Mouse (Mus musculus): ENCODE data around the gene Olfr1442. TPM values are rescaled to one million over a fixed set of nuclear protein-coding genes. Genes with fewer than 3 reads are reported as not detected.
"Not testable (repeated sequence)": the region's sequence is repeated elsewhere in the genome, so short reads cannot be mapped to it uniquely, and the experiment has no call there.

Olfr1442 gene
- not detected in 2 replicates for polyA plus RNA-seq (2014; fragmentation: Nextera tagmentation; extraction: Ambion mirVana)

DNA sequence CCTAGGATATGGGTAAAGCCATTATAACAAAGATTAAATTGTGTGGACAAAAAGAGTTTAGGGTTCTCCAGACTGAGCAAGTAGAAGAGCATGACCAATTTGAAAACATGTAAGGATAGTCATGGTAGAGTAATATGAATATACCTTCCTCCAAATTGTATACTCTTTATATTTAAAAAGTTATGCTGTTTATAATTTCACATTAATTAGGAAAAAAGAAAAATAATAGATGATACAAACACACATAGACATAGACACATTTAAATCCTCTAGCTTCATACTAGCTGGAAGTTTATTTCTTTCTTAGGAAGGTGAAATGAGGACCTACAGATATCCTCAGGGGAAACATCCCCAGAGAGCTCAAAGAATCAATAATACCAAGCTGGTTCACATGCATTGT lies at the start of gene Olfr1442:
TSS of gene Olfr1442 (plus strand) at position 301 of the 400 bp plus-strand sequence.
- H3K4me2 ChIP-seq: no peak within 1 kb of the TSS
- H3K36me3 ChIP-seq (ENCODE audit: control insufficient read depth, insufficient read depth, low read length): no peaks in the 10 kb centered on the region
- no peak within 1 kb of the TSS for H3K4me3 ChIP-seq (ENCODE audit: low read depth, low read length)
- no peak for ATAC-seq (replicated peaks; ENCODE audit: low FRiP score)
- H3K27me3 ChIP-seq (replicated peaks; ENCODE audit: control insufficient read depth, insufficient read depth, low read length): no peaks in the 10 kb centered on the region
- no peaks in the 10 kb centered on the region for H3K4me1 ChIP-seq (replicated peaks; ENCODE audit: control insufficient read depth, insufficient read depth, low read length)
- no peak for DNase-seq (ENCODE audit: low spot score)
- H3K9me3 ChIP-seq (ENCODE audit: control insufficient read depth, low read length): no peaks in the 10 kb centered on the region
- no peak within 1 kb of the TSS for H3K9ac ChIP-seq (ENCODE audit: low read depth, low read length)
- no peak within 1 kb of the TSS for H3K27ac ChIP-seq (ENCODE audit: low read depth, low read length)

DNA sequence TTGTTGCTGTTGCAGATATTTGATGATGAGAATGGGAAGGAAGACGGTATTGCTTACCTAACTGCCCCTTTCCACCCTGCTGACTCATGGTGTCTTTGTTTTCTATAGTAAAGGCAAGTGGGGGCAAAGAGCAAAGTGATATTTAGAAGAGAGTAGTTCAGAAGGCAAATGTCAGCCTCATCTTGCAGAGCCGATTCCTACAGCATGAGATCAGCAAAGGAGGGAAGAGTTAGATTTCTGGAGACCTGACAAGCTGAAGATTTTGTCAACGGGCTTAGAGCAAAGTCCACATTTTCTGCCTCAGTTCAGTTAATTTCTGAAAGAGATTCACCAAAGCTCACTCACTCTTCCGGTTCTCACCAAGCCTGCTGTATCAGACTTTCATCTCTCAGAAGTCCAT lies 37.1 kb upstream of the Olfr1442 start, which contains the start of gene Glyat:
TSS of gene Glyat (plus strand) at position 133 of the 400 bp plus-strand sequence.
- no peak within 1 kb of the TSS for H3K9ac ChIP-seq (ENCODE audit: low read depth, low read length)
- H3K4me1 ChIP-seq (replicated peaks; ENCODE audit: control insufficient read depth, insufficient read depth, low read length): no peaks in the 10 kb centered on the region
- no peak within 1 kb of the TSS for H3K4me3 ChIP-seq (ENCODE audit: low read depth, low read length)
- DNase-seq (ENCODE audit: low spot score) (no peak), ATAC-seq (replicated peaks; ENCODE audit: low FRiP score) (no peak)
- H3K9me3 ChIP-seq (ENCODE audit: control insufficient read depth, low read length): no peaks in the 10 kb centered on the region
- 59% methylated on average over 4 of the region's 4 CpGs for WGBS
- no peak within 1 kb of the TSS for H3K27ac ChIP-seq (ENCODE audit: low read depth, low read length)
- H3K4me2 ChIP-seq: no peak within 1 kb of the TSS
- H3K36me3 ChIP-seq (ENCODE audit: control insufficient read depth, insufficient read depth, low read length): no peaks in the 10 kb centered on the region
- H3K27me3 ChIP-seq (replicated peaks; ENCODE audit: control insufficient read depth, insufficient read depth, low read length): no peaks in the 10 kb centered on the region

GRCm38 (mm10) chr19:12634259-12634658 lies 36.0 kb upstream of the Olfr1442 start:
- Histone ChIP-seq H3K9me3 (ENCODE audit: control insufficient read depth, low read length) (no peaks in the 10 kb centered on the region), H3K9ac (ENCODE audit: low read depth, low read length) (no peak overlapping the region), H3K4me1 (replicated peaks; ENCODE audit: control insufficient read depth, insufficient read depth, low read length) (no peaks in the 10 kb centered on the region), H3K4me2 (no peak overlapping the region), H3K27ac (ENCODE audit: low read depth, low read length) (no peak overlapping the region), H3K36me3 (ENCODE audit: control insufficient read depth, insufficient read depth, low read length) (no peaks in the 10 kb centered on the region), H3K4me3 (ENCODE audit: low read depth, low read length) (no peak overlapping the region), H3K27me3 (replicated peaks; ENCODE audit: control insufficient read depth, insufficient read depth, low read length) (no peaks in the 10 kb centered on the region)
- DNase-seq (ENCODE audit: low spot score) (no peak), ATAC-seq (replicated peaks; ENCODE audit: low FRiP score) (no peak)
- 82% methylated on average over 3 of the region's 3 CpGs for WGBS

DNA sequence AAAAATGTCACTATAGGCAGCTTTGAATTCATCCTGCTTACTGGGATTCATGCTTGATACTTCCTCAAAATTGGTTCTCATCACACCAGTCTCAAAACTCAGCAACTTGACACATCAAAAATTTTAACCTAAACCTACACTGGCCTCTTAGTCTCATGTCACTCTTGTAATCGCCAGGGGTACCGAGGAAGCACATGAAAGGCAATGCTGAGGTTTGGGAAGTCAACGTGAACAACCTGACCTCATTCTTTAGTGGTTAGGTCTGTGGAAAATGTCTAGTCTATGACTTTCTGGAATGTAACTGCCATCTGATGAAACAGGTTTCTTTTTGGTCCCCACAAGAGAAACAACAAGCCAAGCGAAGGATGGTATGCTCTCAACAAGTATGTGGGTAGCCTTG lies 35.3 kb upstream of the Olfr1442 start:
- ATAC-seq (replicated peaks; ENCODE audit: low FRiP score) (no peak), DNase-seq (ENCODE audit: low spot score) (no peak)
- no peak overlapping the region for H3K27ac ChIP-seq (ENCODE audit: low read depth, low read length)
- H3K9ac ChIP-seq (ENCODE audit: low read depth, low read length): no peak overlapping the region
- H3K4me1 ChIP-seq (replicated peaks; ENCODE audit: control insufficient read depth, insufficient read depth, low read length): no peaks in the 10 kb centered on the region
- H3K36me3 ChIP-seq (ENCODE audit: control insufficient read depth, insufficient read depth, low read length): no peaks in the 10 kb centered on the region
- 80% methylated on average over 4 of the region's 4 CpGs for WGBS
- H3K27me3 ChIP-seq (replicated peaks; ENCODE audit: control insufficient read depth, insufficient read depth, low read length): no peaks in the 10 kb centered on the region
- no peak overlapping the region for H3K4me2 ChIP-seq
- no peak overlapping the region for H3K4me3 ChIP-seq (ENCODE audit: low read depth, low read length)
- no peaks in the 10 kb centered on the region for H3K9me3 ChIP-seq (ENCODE audit: control insufficient read depth, low read length)

- H3K4me2 ChIP-seq: no peak overlapping the region
- no peaks in the 10 kb centered on the region for H3K36me3 ChIP-seq (ENCODE audit: control insufficient read depth, insufficient read depth, low read length)
- no peak for ATAC-seq (replicated peaks; ENCODE audit: low FRiP score)
- no peak overlapping the region for H3K27ac ChIP-seq (ENCODE audit: low read depth, low read length)
- WGBS: 63% methylated on average over 3 of the region's 3 CpGs
- H3K9ac ChIP-seq (ENCODE audit: low read depth, low read length): no peak overlapping the region
- H3K9me3 ChIP-seq (ENCODE audit: control insufficient read depth, low read length): no peaks in the 10 kb centered on the region
- no peak overlapping the region for H3K4me3 ChIP-seq (ENCODE audit: low read depth, low read length)
- no peaks in the 10 kb centered on the region for H3K27me3 ChIP-seq (replicated peaks; ENCODE audit: control insufficient read depth, insufficient read depth, low read length)
- DNase-seq (ENCODE audit: low spot score): no peak
- H3K4me1 ChIP-seq (replicated peaks; ENCODE audit: control insufficient read depth, insufficient read depth, low read length): no peaks in the 10 kb centered on the region
Observed at GRCm38 (mm10) chr19:12636863-12637262, 33.4 kb upstream of the Olfr1442 start.

DNA sequence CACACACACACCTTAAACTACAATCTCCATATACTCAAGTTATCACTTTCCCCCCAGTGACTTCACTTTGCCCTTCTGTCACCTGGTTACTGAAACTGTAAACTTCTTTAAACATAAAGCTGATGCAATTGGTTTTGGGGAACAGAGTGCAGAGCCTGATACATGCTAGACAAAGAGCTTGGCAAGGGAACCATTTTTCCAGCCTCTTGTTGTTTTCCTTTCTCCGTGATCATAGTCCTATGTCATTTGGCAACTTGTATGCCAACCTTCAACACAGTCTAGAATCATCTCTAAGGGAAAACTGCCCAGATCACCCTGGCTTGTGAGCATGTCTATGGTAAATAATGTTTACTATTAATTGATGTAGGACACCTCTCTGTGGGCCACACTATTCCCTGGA lies 32.2 kb upstream of the Olfr1442 start:
- no peak for ATAC-seq (replicated peaks; ENCODE audit: low FRiP score)
- Histone ChIP-seq H3K27me3 (replicated peaks; ENCODE audit: control insufficient read depth, insufficient read depth, low read length) (no peaks in the 10 kb centered on the region), H3K4me2 (no peak overlapping the region), H3K36me3 (ENCODE audit: control insufficient read depth, insufficient read depth, low read length) (no peaks in the 10 kb centered on the region), H3K9ac (ENCODE audit: low read depth, low read length) (no peak overlapping the region), H3K27ac (ENCODE audit: low read depth, low read length) (no peak overlapping the region), H3K4me3 (ENCODE audit: low read depth, low read length) (no peak overlapping the region), H3K4me1 (replicated peaks; ENCODE audit: control insufficient read depth, insufficient read depth, low read length) (no peaks in the 10 kb centered on the region), H3K9me3 (ENCODE audit: control insufficient read depth, low read length) (no peaks in the 10 kb centered on the region)
- no peak for DNase-seq (ENCODE audit: low spot score)
- 66% methylated on average over 1 of the region's 1 CpGs for WGBS

DNA sequence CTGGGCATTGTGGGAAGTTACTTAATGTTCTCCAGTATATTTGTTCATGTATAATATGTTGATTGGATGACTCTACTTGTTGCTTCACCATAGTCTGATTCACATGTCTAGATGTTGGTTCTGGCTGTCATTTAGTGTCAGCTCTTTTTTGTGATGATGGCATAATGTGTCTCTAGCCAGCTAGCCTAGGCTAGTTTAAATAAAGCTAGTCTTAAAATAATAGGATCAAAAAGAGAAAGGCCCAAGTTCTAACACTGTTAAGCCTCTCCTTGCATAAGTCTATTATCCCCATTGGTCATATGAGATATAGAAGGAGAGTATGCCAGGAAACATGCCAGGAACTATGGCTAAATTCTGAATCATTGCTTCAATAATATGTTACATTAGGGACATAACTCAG lies 20.7 kb upstream of the Olfr1442 start:
- Histone ChIP-seq H3K36me3 (ENCODE audit: control insufficient read depth, insufficient read depth, low read length) (no peaks in the 10 kb centered on the region), H3K4me2 (no peak overlapping the region), H3K9ac (ENCODE audit: low read depth, low read length) (no peak overlapping the region), H3K9me3 (ENCODE audit: control insufficient read depth, low read length) (no peaks in the 10 kb centered on the region), H3K27me3 (replicated peaks; ENCODE audit: control insufficient read depth, insufficient read depth, low read length) (no peaks in the 10 kb centered on the region), H3K4me3 (ENCODE audit: low read depth, low read length) (no peak overlapping the region), H3K4me1 (replicated peaks; ENCODE audit: control insufficient read depth, insufficient read depth, low read length) (no peaks in the 10 kb centered on the region), H3K27ac (ENCODE audit: low read depth, low read length) (no peak overlapping the region)
- ATAC-seq (replicated peaks; ENCODE audit: low FRiP score) (no peak), DNase-seq (ENCODE audit: low spot score) (no peak)

- H3K4me3 ChIP-seq (ENCODE audit: low read depth, low read length): no peak overlapping the region
- H3K9ac ChIP-seq (ENCODE audit: low read depth, low read length): no peak overlapping the region
- DNase-seq (ENCODE audit: low spot score) (no peak), ATAC-seq (replicated peaks; ENCODE audit: low FRiP score) (no peak)
- no peaks in the 10 kb centered on the region for H3K9me3 ChIP-seq (ENCODE audit: control insufficient read depth, low read length)
- no peaks in the 10 kb centered on the region for H3K27me3 ChIP-seq (replicated peaks; ENCODE audit: control insufficient read depth, insufficient read depth, low read length)
- H3K27ac ChIP-seq (ENCODE audit: low read depth, low read length): no peak overlapping the region
- H3K4me1 ChIP-seq (replicated peaks; ENCODE audit: control insufficient read depth, insufficient read depth, low read length): no peaks in the 10 kb centered on the region
- H3K4me2 ChIP-seq: no peak overlapping the region
- 64% methylated on average over 1 of the region's 1 CpGs for WGBS
- no peaks in the 10 kb centered on the region for H3K36me3 ChIP-seq (ENCODE audit: control insufficient read depth, insufficient read depth, low read length)
Observed at GRCm38 (mm10) chr19:12666156-12666555, 4.1 kb upstream of the Olfr1442 start.

GRCm38 (mm10) chr19:12668601-12669000 lies 1.6 kb upstream of the Olfr1442 start:
- not testable (repeated sequence) for H3K27ac ChIP-seq (ENCODE audit: low read depth, low read length); H3K4me3 ChIP-seq (ENCODE audit: low read depth, low read length); H3K9ac ChIP-seq (ENCODE audit: low read depth, low read length); H3K27me3 ChIP-seq (replicated peaks; ENCODE audit: control insufficient read depth, insufficient read depth, low read length); H3K4me1 ChIP-seq (replicated peaks; ENCODE audit: control insufficient read depth, insufficient read depth, low read length); H3K36me3 ChIP-seq (ENCODE audit: control insufficient read depth, insufficient read depth, low read length); H3K4me2 ChIP-seq; ATAC-seq (replicated peaks; ENCODE audit: low FRiP score); DNase-seq (ENCODE audit: low spot score); H3K9me3 ChIP-seq (ENCODE audit: control insufficient read depth, low read length)
- 91% methylated on average over 3 of the region's 3 CpGs for WGBS

Measured in liver, embryonic 11.5 days (tissue).